Mouse (Mus musculus): ENCODE results near the gene Trip6. TPM values are rescaled to one million over a fixed set of nuclear protein-coding genes. Genes with fewer than 3 reads are reported as not detected.

The Trip6 gene
- polyA plus RNA-seq, 1 experiment from 2014 or later = 46.3 TPM

GRCm38 (mm10) chr5:137297126-137297525, 17.1 kb downstream of the Trip6 start:
- 95% methylated on average over 14 of the region's 14 CpGs for WGBS
- ATAC-seq (ENCODE audit: insufficient number of reproducible peaks, low FRiP score) = no peak

DNA sequence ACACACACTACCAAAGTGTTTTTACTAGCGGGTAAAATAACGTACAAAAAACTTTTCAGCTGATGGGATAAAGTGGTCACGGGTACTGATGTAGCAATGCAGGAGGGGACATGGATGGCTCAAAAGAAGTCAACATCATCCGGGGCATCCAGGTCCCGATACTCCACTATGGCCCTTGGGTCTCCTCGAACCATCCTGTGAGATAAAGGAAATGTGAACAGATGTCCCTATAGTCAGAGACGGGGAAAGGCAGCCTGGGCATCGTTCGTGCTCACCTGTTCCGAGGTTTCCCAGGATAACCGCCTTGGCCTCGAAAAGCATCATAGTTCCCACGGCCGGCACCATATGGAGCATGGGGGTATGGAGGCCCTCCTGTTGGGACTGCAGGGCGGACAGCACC, 18.5 kb downstream of the Trip6 start:
- Histone ChIP-seq H3K4me1 (replicated peaks) (peaks cover 20% of the 10 kb centered on the region), H3K9ac (no peak overlapping the region), H3K36me3 (peaks cover 59% of the 10 kb centered on the region), H3K27ac (ENCODE audit: poor library complexity, severe bottlenecking) (no peak overlapping the region), H3K9me3 (replicated peaks) (no peaks in the 10 kb centered on the region), H3K4me3 (no peak overlapping the region), H3K27me3 (replicated peaks) (peaks cover 11% of the 10 kb centered on the region), H3K4me2 (no peak overlapping the region)
- no peak for ATAC-seq (ENCODE audit: insufficient number of reproducible peaks, low FRiP score)
- WGBS = 90% methylated on average over 15 of the region's 15 CpGs

More at GRCm38 (mm10) chr5:137297126-137297525, 17.1 kb downstream of the Trip6 start:
- Histone ChIP-seq H3K36me3 (peaks cover 73% of the 10 kb centered on the region), H3K4me1 (replicated peaks) (peaks cover 21% of the 10 kb centered on the region), H3K4me3 (no peak overlapping the region), H3K27me3 (replicated peaks) (no peaks in the 10 kb centered on the region), H3K9ac (no peak overlapping the region), H3K4me2 (no peak overlapping the region), H3K27ac (ENCODE audit: poor library complexity, severe bottlenecking) (no peak overlapping the region), H3K9me3 (replicated peaks) (no peaks in the 10 kb centered on the region)

GRCm38 (mm10) chr5:137295296-137295695, 18.9 kb downstream of the Trip6 start:
- H3K27me3 ChIP-seq (replicated peaks) = peaks cover 15% of the 10 kb centered on the region
- no peak for ATAC-seq (ENCODE audit: insufficient number of reproducible peaks, low FRiP score)
- WGBS = 76% methylated on average over 9 of the region's 9 CpGs

DNA sequence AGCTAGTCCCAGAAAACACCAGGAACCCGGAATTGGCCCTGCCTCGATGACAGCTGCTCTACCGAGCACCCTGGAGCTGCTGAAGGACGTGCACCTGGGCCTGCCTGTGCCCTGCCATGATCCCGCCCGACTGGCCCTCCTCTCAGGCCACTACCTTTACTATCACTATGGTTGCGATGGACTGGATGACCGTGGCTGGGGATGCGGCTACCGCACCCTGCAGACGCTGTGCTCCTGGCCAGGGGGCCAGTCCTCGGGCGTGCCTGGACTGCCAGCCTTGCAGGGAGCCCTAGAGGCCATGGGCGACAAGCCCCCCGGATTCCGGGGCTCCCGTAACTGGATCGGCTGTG, 19.5 kb downstream of the Trip6 start:
- Histone ChIP-seq H3K9ac (peak overlapping the region; percentile 80), H3K36me3 (peaks cover 49% of the 10 kb centered on the region), H3K27ac (ENCODE audit: poor library complexity, severe bottlenecking) (peak overlapping the region; percentile 88), H3K4me1 (replicated peaks) (peaks cover 26% of the 10 kb centered on the region), H3K27me3 (replicated peaks) (peaks cover 21% of the 10 kb centered on the region), H3K4me2 (peak overlapping the region; percentile 94), H3K9me3 (replicated peaks) (no peaks in the 10 kb centered on the region), H3K4me3 (peak overlapping the region; percentile 60)
- peak; percentile 27 for ATAC-seq (ENCODE audit: insufficient number of reproducible peaks, low FRiP score)
- 7% methylated on average over 18 of the region's 18 CpGs for WGBS

More at GRCm38 (mm10) chr5:137295296-137295695, 18.9 kb downstream of the Trip6 start:
- H3K36me3 ChIP-seq = peaks cover 54% of the 10 kb centered on the region
- peak overlapping the region; percentile 60 for H3K4me3 ChIP-seq
- no peaks in the 10 kb centered on the region for H3K9me3 ChIP-seq (replicated peaks)
- H3K27ac ChIP-seq (ENCODE audit: poor library complexity, severe bottlenecking) = peak overlapping the region; percentile 88; the same call in 1 of the 2 replicates
- H3K9ac ChIP-seq = peak overlapping the region; percentile 80
- peak overlapping the region; percentile 94 for H3K4me2 ChIP-seq
- H3K4me1 ChIP-seq (replicated peaks) = peaks cover 22% of the 10 kb centered on the region

DNA sequence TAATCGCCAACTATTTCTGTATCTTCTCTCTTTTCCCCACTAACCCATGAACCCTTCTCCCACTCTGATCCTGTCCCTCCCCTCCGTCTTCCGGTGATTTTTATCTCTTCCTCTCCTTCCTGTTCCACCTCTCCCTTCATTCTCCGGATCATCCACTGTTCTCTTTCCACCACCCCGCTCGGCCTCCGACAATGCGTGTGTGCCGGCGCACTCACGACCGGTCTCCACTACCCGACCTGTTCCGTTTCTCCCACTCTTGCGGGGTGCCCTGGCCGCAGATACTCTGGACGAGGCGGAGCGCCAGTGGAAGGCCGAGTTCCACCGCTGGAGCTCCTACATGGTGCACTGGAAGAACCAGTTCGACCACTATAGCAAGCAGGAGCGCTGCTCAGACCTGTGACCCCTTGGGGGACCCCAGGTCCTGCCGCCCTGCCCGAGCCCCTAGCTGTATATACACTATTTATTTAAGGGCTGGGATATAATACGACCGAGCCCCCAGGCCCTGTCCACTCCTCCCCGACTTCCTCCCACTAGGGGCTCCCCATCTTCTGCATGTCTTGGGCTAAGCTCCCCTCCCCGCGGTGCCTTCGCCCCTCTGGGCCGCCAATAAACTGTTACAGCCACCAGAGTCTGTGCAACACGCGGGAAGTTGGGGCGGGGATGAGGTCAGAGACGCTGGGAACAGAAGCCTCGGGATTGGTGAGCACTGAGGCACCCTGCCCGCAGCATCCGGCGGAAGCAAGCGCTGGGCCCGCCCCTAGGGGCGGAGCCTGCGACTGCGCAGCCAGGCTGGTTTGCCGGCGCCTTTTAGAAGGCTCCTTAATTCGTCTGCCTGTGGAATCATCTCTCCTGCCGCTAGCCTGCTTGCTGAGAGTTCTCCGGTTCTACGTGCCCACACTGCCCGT, 20.1 kb downstream of the Trip6 start, which contains the start of gene Ufsp1:
Gene Ufsp1, plus strand, starts transcription at position 791 of the 905 bp plus-strand sequence.
- H3K9me3 ChIP-seq (replicated peaks) = no peaks in the 10 kb centered on the region
- under 1% methylated on average over 52 of the region's 52 CpGs for WGBS
- peak within 1 kb of the TSS; percentile 94 for H3K4me2 ChIP-seq
- H3K9ac ChIP-seq = peak within 1 kb of the TSS; percentile 84
- H3K36me3 ChIP-seq = peaks cover 42% of the 10 kb centered on the region
- peak within 1 kb of the TSS; percentile 88 for H3K27ac ChIP-seq (ENCODE audit: poor library complexity, severe bottlenecking)
- peak; percentile 91 for ATAC-seq (ENCODE audit: insufficient number of reproducible peaks, low FRiP score)
- H3K4me1 ChIP-seq (replicated peaks) = peaks cover 32% of the 10 kb centered on the region
- H3K27me3 ChIP-seq (replicated peaks) = peaks cover 27% of the 10 kb centered on the region
- H3K4me3 ChIP-seq = peak within 1 kb of the TSS; percentile 60

DNA sequence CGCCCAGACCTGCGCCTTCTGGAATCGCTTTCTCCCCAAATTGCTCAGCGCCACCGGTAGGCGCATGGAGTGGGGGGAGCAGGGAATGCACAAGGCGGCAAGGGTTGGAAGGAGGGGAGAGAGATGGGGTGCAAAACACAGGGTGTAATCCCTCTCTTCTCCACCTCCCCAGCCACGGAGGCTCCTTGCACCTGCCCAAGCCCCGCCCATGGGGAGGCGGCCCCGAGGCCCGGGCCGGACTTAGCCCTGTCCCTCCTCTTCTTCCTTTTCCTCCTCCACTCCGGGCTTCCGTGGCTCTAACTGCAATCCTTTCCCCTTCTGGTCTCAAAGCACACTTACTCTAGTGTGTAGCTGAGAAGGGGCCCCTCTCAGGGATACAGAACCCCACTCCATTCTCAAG, 20.9 kb downstream of the Trip6 start:
- peak; percentile 39; the same call in 1 of the 2 replicates for ATAC-seq (ENCODE audit: insufficient number of reproducible peaks, low FRiP score)
- 2% methylated on average over 15 of the region's 15 CpGs for WGBS
- H3K9ac ChIP-seq = peak overlapping the region; percentile 70

GRCm38 (mm10) chr5:137291381-137291926, 22.8 kb downstream of the Trip6 start:
- Histone ChIP-seq H3K4me1 (replicated peaks) (peaks cover 56% of the 10 kb centered on the region), H3K27me3 (replicated peaks) (peaks cover 45% of the 10 kb centered on the region), H3K4me2 (peak overlapping the region; percentile 86), H3K27ac (ENCODE audit: poor library complexity, severe bottlenecking) (no peak overlapping the region), H3K4me3 (no peak overlapping the region), H3K9ac (no peak overlapping the region), H3K9me3 (replicated peaks) (no peaks in the 10 kb centered on the region), H3K36me3 (peaks cover 16% of the 10 kb centered on the region)
- 71% methylated on average over 15 of the region's 15 CpGs for WGBS
- ATAC-seq (ENCODE audit: insufficient number of reproducible peaks, low FRiP score) = no peak

More for the DNA sequence above, 20.9 kb downstream of the Trip6 start:
- Histone ChIP-seq H3K36me3 (peaks cover 34% of the 10 kb centered on the region), H3K9me3 (replicated peaks) (no peaks in the 10 kb centered on the region), H3K4me1 (replicated peaks) (peaks cover 40% of the 10 kb centered on the region), H3K27me3 (replicated peaks) (peaks cover 33% of the 10 kb centered on the region), H3K27ac (ENCODE audit: poor library complexity, severe bottlenecking) (peak overlapping the region; percentile 88), H3K4me2 (peak overlapping the region; percentile 94), H3K4me3 (peak overlapping the region; percentile 60)

GRCm38 (mm10) chr5:137290677-137291076, 23.5 kb downstream of the Trip6 start:
- WGBS = 21% methylated on average over 15 of the region's 15 CpGs
- peak overlapping the region; percentile 69; the same call in 1 of the 2 replicates for H3K9ac ChIP-seq
- H3K4me2 ChIP-seq = peak overlapping the region; percentile 86
- peaks cover 45% of the 10 kb centered on the region for H3K27me3 ChIP-seq (replicated peaks)
- peaks cover 8% of the 10 kb centered on the region for H3K36me3 ChIP-seq
- H3K4me1 ChIP-seq (replicated peaks) = peaks cover 56% of the 10 kb centered on the region
- peak overlapping the region; percentile 41; the same call in 1 of the 2 replicates for H3K27ac ChIP-seq (ENCODE audit: poor library complexity, severe bottlenecking)
- peak; percentile 58 for ATAC-seq (ENCODE audit: insufficient number of reproducible peaks, low FRiP score)
- H3K4me3 ChIP-seq = peak overlapping the region; percentile 27
- H3K9me3 ChIP-seq (replicated peaks) = no peaks in the 10 kb centered on the region

DNA sequence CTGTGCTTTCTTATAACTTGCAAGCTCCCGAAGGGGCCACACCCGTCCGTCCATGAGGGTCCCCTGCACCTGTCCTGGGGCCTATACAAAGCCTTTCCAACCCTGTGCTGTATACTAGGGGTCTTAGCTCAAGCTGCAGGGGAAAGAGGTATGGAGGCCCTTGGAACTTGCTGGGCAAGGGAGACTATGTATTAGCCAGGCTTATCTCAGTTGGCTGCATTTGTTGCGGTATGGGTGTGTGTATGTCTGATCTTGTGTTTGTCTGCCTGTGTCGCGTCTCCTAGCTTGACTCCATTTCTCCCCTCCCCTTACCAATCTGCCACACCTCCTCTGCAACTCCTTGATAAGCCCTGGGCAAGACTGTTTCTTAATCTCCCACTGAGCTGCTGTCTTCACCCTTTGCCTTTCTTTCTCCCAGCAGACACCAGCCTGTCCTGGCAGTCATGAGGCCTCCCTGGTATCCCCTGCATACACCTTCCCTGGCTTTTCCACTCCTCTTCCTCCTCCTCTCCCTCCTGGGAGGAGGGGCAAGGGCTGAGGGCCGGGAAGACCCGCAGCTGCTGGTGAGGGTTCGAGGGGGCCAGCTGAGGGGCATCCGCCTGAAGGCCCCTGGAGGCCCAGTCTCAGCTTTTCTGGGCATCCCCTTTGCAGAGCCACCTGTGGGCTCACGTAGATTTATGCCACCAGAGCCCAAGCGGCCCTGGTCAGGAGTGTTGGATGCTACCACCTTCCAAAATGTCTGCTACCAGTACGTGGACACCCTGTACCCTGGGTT, 24.4 kb downstream of the Trip6 start:
- Histone ChIP-seq H3K36me3 (no peaks in the 10 kb centered on the region), H3K27me3 (replicated peaks) (peaks cover 45% of the 10 kb centered on the region), H3K4me3 (peak overlapping the region; percentile 45), H3K9ac (peak overlapping the region; percentile 69), H3K27ac (ENCODE audit: poor library complexity, severe bottlenecking) (peak overlapping the region; percentile 70), H3K4me1 (replicated peaks) (peaks cover 48% of the 10 kb centered on the region), H3K9me3 (replicated peaks) (no peaks in the 10 kb centered on the region), H3K4me2 (peak overlapping the region; percentile 86)
- peak; percentile 48 for ATAC-seq (ENCODE audit: insufficient number of reproducible peaks, low FRiP score)
- WGBS = 40% methylated on average over 13 of the region's 13 CpGs

DNA sequence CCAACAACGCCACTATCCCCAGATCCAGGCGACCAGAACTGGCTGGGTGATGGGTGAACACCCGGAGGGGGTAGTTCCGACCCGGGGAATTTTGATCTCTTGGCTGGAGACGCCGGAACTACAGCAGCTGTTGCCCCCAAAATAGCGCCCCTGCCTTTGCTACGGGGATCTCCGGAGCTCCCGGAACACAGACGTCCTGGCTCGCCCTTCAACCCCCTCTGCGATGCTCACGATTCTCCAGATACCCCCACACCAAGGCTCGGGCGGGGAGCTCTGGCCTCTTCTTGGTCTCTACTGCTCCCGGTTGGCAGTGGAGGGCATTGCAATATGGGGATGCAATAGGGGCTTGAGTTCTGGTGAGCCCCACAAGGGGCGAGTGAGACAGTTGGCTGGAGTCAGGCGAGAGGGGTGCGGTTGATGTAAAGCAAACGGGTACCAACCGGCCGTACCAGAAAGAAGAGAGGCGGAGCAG, 25.2 kb downstream of the Trip6 start:
- no peaks in the 10 kb centered on the region for H3K9me3 ChIP-seq (replicated peaks)
- H3K27me3 ChIP-seq (replicated peaks) = peaks cover 45% of the 10 kb centered on the region
- 1% methylated on average over 25 of the region's 25 CpGs for WGBS
- peaks cover 47% of the 10 kb centered on the region for H3K4me1 ChIP-seq (replicated peaks)
- H3K36me3 ChIP-seq = no peaks in the 10 kb centered on the region
- peak overlapping the region; percentile 86 for H3K4me2 ChIP-seq
- H3K9ac ChIP-seq = peak overlapping the region; percentile 69
- peak overlapping the region; percentile 70 for H3K27ac ChIP-seq (ENCODE audit: poor library complexity, severe bottlenecking)
- H3K4me3 ChIP-seq = peak overlapping the region; percentile 45
- peak; percentile 7; the same call in 1 of the 2 replicates for ATAC-seq (ENCODE audit: insufficient number of reproducible peaks, low FRiP score)

All from heart, embryonic 12.5 days (tissue).